Mouse (Mus musculus): ENCODE data around the gene Arl5b.

Gene Arl5b

DNA sequence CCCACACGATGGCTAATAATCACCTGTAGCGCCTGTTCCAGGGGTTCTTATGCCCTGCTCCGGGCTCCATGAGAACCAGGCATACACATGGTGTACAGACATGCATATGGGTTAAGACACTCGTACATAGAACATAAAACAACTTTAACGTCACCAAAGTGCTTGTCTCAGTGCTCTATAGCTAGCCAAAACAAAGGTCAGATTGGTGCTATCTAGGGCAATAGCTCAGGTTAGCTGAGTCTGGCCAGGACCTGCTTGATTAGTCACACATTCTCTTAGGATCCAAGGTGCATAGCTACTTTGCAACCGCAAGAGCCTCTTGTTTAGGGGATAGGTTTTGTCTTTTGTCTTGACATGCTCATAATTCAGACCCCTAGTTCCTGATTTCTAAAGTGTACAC, 63.5 kb downstream of the Arl5b start:
- DNase-seq = no peak

DNA sequence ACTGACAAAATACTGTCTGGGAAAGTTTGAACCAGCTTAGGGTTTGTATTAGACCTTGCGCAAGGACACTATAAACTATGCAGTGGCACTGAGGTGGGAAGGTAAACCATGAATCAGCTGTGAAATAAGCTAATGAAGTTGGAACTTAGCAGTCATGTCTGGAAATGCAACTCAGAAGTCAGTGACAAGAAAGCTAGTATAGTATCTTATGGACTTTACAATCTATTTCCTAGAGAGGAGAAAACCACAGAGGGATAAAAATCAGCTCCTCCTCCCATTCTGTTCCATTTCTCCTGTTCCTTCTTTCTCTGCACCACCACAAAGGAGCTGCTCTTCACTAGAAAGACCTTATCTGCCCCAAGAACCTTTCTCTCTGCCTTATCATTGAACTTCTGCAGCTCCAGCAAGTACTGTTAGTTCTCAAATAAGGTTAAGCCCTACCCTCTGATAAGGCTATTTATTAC, 72.1 kb downstream of the Arl5b start:
- no peak for DNase-seq
